Mouse (Mus musculus) hindbrain, embryonic 14.5 days (tissue): ENCODE measurements around the gene Pknox2. TPM values are rescaled to one million over a fixed set of nuclear protein-coding genes. Genes with fewer than 3 reads are reported as not detected.

Experiments used
- ATAC-seq: fragments of 200-750 bp; cut with Nextera tagmentation; 2 replicates; pipeline ENCODE4 v1.8.0; 2017; ENCODE audit warnings: moderate number of reproducible peaks, mild to moderate bottlenecking, moderate TSS enrichment, moderate library complexity; ENCODE audit not compliant: low FRiP score
- DNase-seq: peaks from one replicate; pipeline ENCODE4 v3.0.0-alpha.2; 2015; ENCODE audit warnings: low spot score
- H3K27ac ChIP-seq: fragments of 300-500 bp; sonication (generic); 2 replicates; pipeline ENCODE4 v1.5.1; 2014; ENCODE audit warnings: mild to moderate bottlenecking, moderate library complexity
- H3K27me3 ChIP-seq: fragments of 300-500 bp; sonication (generic); 2 replicates; pipeline ENCODE4 v1.6.1; 2014; ENCODE audit warnings: mild to moderate bottlenecking, low read length, mixed read lengths; ENCODE audit not compliant: control insufficient read depth, insufficient read depth
- H3K36me3 ChIP-seq: fragments of 300-500 bp; sonication (generic); replicated peaks from 2 replicates; pipeline ENCODE4 v1.6.1; 2014; ENCODE audit not compliant: control insufficient read depth, insufficient read depth
- H3K4me1 ChIP-seq: fragments of 300-500 bp; sonication (generic); replicated peaks from 2 replicates; pipeline ENCODE4 v1.6.1; 2014; ENCODE audit warnings: antibody characterized with exemption, low read length, mixed read lengths; ENCODE audit not compliant: control insufficient read depth, insufficient read depth
- H3K4me2 ChIP-seq: fragments of 300-500 bp; sonication (generic); replicated peaks from 2 replicates; pipeline ENCODE4 v1.6.1; 2014; ENCODE audit warnings: mild to moderate bottlenecking, moderate library complexity
- H3K4me3 ChIP-seq: fragments of 300-500 bp; sonication (generic); replicated peaks from 2 replicates; pipeline ENCODE4 v1.5.1; 2014; ENCODE audit warnings: mild to moderate bottlenecking, low read length
- H3K9ac ChIP-seq: fragments of 300-500 bp; sonication (generic); 2 replicates; pipeline ENCODE4 v1.6.1; 2014
- H3K9me3 ChIP-seq: fragments of 300-500 bp; sonication (generic); 2 replicates; pipeline ENCODE4 v1.6.1; 2016; ENCODE audit warnings: low read length; ENCODE audit not compliant: control insufficient read depth
- WGBS: fragments of 180-500 bp; shearing (Covaris S2); extraction: QIAGEN DNeasy Blood & Tissue Kit; methylation state at CpG from one replicate; pipeline ENCODE4 v1.1.7; 2014; 5-methylcytosine and 5-hydroxymethylcytosine counted together
- polyA plus RNA-seq: library from polyadenylated mRNA; unstranded; fragments of >200 nt; fragmentation: Nextera tagmentation; extraction: Ambion mirVana; gene quantifications from 2 replicates; pipeline ENCODE4 v1.2.1, GENCODE M21; 2014

The Pknox2 gene
- polyA plus RNA-seq, 1 experiment from 2014 or later: 25.8 TPM

DNA sequence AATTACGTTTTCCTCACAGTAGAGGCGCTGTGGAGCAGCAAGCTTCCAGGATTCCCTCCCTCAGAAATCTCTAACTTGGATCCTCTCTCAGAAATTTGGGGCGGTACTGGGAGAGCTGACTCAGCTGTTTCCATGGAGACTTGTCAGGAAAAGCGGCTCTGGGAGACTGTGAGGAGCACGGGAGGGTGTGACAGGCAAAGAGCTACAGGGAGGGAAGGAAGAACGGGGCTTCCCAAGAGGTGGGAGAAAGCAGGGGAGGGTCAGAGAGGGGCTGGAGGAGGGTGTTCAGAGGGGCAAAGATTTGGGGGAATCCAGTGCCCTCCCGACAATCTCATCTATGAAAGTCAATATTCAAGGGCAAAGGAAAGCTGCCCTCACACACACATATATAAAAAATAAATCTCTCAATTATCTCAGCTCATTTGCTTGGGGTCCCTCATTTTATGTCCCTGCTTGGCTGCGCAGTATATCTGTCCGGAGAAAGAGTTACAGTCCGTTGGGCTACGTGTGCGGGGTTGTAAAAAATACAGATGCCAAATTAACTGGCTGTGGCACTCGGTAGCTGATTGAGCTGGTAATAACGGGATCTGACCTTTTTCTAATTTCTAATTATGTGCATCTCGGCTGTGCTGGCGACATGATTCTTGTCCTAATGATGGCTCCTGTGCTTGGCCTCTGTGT is 213.3 kb downstream of the Pknox2 start:
- WGBS: 32% methylated on average over 16 of the region's 16 CpGs
- no peak overlapping the region for H3K4me3 ChIP-seq

DNA sequence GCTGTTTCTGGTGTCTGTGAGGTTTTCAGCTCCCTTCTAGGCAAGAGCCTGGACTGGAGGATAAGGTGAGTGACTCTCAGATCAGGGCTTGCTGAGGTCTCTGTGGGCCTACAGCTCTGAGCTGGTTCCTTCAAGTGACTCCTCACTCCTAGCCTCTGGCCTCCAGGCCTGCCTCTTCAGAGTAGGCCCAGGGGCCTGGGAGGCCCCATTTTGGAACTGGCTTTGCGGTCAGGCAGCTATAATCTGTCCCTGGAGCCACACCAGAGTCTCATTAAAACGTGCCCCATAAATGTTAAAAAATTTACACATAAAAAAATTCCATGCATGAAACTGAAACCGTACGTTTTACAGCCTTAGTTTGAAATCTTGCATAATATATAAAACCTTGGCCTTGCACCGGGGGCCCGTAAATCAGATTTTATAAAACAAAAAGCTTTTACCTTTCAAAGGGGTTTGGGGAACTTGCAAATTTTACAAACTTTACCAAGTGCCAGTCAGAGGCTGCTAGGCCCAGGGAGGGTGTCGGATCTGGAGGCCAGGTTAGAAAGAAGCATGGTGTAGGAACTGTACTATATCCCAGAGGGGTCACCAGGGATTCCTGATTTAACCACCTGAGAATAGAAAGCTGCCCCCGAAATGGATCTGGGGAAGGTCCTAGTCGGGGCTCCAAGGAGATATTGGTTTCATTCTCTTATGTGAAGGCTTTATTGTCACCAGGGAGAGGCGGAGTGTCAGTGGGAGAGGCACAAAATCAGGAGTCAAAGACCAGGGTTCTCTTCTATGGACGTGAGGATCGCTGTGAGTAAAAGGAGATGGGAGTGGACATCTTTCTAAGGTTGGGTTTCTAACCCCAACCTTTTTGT is 214.0 kb downstream of the Pknox2 start:
- Histone ChIP-seq H3K4me2 (no peak overlapping the region), H3K27me3 (no peaks in the 10 kb centered on the region), H3K4me3 (no peak overlapping the region), H3K9me3 (0 out of 2 replicates have a peak, but pooled peaks cover 5% of the 10 kb centered on the region), H3K27ac (no peak overlapping the region), H3K9ac (no peak overlapping the region), H3K36me3 (no peaks in the 10 kb centered on the region; the same call in 1 of the 2 replicates), H3K4me1 (peaks cover 4% of the 10 kb centered on the region)
- 71% methylated on average over 12 of the region's 12 CpGs for WGBS
- DNase-seq (no peak), ATAC-seq (0 out of 2 replicates have a peak, but pooled peaks have one; percentile 13)

More for the DNA sequence above, 213.3 kb downstream of the Pknox2 start:
- DNase-seq (peak; percentile 84), ATAC-seq (peak; percentile 68)
- Histone ChIP-seq H3K9me3 (0 out of 2 replicates have a peak, but pooled peaks cover 5% of the 10 kb centered on the region), H3K4me2 (peak overlapping the region; percentile 28; the same call in 1 of the 2 replicates), H3K27ac (peak overlapping the region; percentile 60), H3K27me3 (no peaks in the 10 kb centered on the region), H3K9ac (0 out of 2 replicates have a peak overlapping the region, but pooled peaks have one; percentile 6), H3K4me1 (peaks cover 12% of the 10 kb centered on the region), H3K36me3 (no peaks in the 10 kb centered on the region; the same call in 1 of the 2 replicates)

DNA sequence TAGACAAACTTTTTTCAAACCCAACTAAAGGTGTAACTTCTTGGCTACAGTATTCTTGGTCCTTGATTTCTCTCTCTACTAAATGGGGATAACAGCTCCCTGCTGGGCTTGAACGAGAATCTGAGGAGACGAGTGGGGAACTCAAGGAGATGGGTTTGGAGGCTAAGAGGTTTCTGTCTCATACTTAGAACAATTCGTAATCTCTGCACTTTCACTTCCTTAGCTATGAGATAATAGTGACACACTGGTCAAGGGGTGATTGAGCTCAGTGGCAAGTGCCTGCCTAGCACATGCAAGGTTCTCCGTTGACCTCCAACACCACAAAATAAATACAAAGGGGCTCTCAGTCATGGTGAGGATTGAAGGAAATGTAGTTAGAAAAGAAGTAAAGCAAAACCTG is 215.6 kb downstream of the Pknox2 start:
- H3K4me2 ChIP-seq: no peak overlapping the region
- no peaks in the 10 kb centered on the region for H3K27me3 ChIP-seq
- no peak overlapping the region for H3K9ac ChIP-seq
- no peak overlapping the region for H3K4me3 ChIP-seq
- H3K4me1 ChIP-seq: no peaks in the 10 kb centered on the region; the same call in 1 of the 2 replicates
- WGBS: 91% methylated on average over 4 of the region's 4 CpGs
- H3K9me3 ChIP-seq: 0 out of 2 replicates have a peak, but pooled peaks cover 5% of the 10 kb centered on the region
- ATAC-seq (no peak), DNase-seq (no peak)
- no peak overlapping the region for H3K27ac ChIP-seq
- no peaks in the 10 kb centered on the region; the same call in 1 of the 2 replicates for H3K36me3 ChIP-seq

DNA sequence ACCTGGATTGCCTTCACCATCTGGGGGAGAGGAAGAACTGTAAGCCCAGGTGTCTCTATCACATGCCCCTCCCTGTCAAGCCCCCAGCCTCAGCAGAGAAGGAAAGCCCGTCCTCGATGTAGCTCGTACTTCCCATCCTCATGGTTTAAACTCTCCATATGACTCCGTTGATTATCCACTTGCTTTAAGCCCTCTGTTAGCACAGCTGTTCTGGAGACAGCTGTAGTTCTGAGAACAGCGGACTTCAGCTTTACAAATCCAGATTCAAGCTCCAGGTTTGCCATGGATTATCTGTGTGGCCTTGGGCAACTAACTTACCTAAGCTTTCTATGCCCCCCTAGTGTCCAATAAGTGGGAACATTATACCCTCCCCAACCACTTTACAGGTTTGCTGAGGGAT is 223.5 kb downstream of the Pknox2 start:
- WGBS: 91% methylated on average over 5 of the region's 5 CpGs

DNA sequence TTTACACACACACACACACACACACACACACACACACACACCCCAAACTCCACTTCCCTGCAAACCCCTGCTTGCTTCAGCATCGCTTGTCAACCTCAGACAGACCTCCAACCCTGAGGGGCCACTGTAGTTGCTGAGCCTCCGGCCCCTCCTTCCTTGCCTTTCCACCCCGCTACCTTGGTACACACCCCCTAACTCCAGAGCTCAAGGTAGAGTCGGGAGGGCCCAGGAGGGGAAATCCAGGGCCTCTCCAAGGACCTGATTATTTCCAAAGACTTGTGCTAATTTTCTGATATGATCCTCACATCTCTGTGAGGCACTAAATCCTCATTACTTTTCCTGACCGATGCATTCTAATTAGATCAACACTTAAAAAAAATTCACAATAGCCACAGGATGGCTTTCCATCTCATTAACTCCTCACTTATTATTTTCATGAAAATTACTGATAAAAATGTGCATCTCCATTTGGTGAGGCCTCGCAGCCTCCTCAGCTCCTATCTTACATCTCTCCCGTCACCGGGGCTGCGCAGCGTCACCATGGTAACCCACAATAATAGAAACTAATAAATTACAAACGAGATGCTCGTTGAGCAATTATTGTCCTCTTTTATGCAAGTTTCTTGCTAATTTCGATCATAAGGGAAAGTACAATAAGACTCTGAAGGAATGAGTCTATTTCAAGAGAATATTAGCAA is 225.3 kb downstream of the Pknox2 start:
- Histone ChIP-seq H3K4me2 (no peak overlapping the region), H3K27me3 (no peaks in the 10 kb centered on the region), H3K9me3 (no peaks in the 10 kb centered on the region), H3K9ac (no peak overlapping the region), H3K4me3 (no peak overlapping the region), H3K27ac (peak overlapping the region; percentile 75), H3K4me1 (peaks cover 28% of the 10 kb centered on the region), H3K36me3 (no peaks in the 10 kb centered on the region)
- peak; percentile 55 for DNase-seq
- WGBS: 34% methylated on average over 13 of the region's 13 CpGs
- ATAC-seq: peak; percentile 72

More for the DNA sequence above, 223.5 kb downstream of the Pknox2 start:
- Histone ChIP-seq H3K4me3 (no peak overlapping the region), H3K27me3 (no peaks in the 10 kb centered on the region), H3K9me3 (no peaks in the 10 kb centered on the region), H3K4me1 (peaks cover 26% of the 10 kb centered on the region), H3K9ac (no peak overlapping the region), H3K4me2 (no peak overlapping the region), H3K36me3 (no peaks in the 10 kb centered on the region), H3K27ac (0 out of 2 replicates have a peak overlapping the region, but pooled peaks have one; percentile 57)
- ATAC-seq: no peak
- no peak for DNase-seq

DNA sequence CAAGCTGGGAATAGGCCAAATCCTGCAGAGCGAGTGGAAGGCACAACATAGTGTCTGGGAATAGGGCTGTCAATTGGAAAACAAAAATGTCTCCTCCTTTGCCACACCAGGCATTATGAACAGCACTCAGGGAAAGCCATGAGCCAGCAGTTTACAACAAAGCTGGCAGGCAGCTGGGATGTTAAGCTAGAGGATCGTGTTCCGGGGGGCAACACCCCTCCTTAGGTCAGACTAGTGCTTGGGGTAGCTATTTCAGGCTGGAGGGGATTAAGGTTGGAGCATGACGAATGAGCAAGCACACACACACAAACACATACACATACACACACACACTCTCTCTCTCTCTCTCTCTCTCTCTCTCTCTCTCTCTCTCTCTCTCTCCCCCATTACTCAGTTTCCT is 227.7 kb downstream of the Pknox2 start:
- Histone ChIP-seq H3K4me3 (no peak overlapping the region), H3K4me1 (peaks cover 28% of the 10 kb centered on the region), H3K9ac (no peak overlapping the region), H3K4me2 (no peak overlapping the region), H3K36me3 (no peaks in the 10 kb centered on the region), H3K27ac (peak overlapping the region; percentile 11; the same call in 1 of the 2 replicates), H3K27me3 (no peaks in the 10 kb centered on the region), H3K9me3 (no peaks in the 10 kb centered on the region)
- ATAC-seq (no peak), DNase-seq (no peak)
- 48% methylated on average over 4 of the region's 4 CpGs for WGBS

DNA sequence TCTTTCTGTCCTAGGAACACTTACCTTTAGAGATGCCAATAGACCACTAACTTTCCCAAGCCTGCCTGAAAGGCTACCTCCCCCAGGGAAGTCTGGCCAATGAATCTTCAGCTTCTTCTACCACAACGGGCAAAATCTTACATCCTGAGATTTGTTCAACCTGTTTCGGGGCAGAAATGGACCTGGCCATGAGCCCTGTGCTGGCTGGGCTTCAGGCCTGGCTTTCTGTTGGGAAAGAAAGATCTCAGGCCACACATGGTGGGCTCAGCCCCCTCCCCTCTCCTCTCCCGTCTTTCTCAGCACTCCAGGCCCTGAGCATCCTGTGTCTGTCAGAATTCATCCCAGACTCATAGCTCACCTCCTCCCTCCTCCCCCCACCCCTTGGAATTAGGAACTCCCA is 228.6 kb downstream of the Pknox2 start:
- Histone ChIP-seq H3K9ac (no peak overlapping the region), H3K36me3 (no peaks in the 10 kb centered on the region), H3K27me3 (no peaks in the 10 kb centered on the region), H3K9me3 (no peaks in the 10 kb centered on the region), H3K4me1 (peaks cover 28% of the 10 kb centered on the region), H3K4me3 (no peak overlapping the region), H3K4me2 (no peak overlapping the region), H3K27ac (no peak overlapping the region)
- ATAC-seq: no peak
- 52% methylated on average over 3 of the region's 3 CpGs for WGBS
- no peak for DNase-seq

DNA sequence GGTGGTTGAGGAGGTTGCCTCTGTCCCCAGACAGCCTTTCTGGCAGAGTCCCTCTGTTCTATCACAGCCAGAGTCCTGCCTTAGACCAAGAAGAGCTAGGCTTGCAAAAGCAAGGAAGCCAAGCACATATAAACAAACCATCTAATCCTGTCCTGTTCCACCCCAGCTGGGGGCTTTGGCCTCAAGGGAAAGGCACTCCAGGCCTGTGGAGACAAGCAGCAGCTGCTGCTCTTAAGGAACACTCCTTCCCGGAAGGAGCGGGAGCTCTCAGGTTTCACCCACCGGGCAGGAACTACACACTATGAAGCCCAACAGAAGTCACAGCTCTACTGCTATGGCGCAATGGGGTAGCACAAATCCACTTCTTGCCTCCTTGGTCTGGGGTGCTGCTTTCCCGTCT is 230.3 kb downstream of the Pknox2 start:
- ATAC-seq: no peak
- Histone ChIP-seq H3K9ac (no peak overlapping the region), H3K9me3 (no peaks in the 10 kb centered on the region), H3K4me1 (peaks cover 23% of the 10 kb centered on the region), H3K27ac (0 out of 2 replicates have a peak overlapping the region, but pooled peaks have one; percentile 18), H3K27me3 (no peaks in the 10 kb centered on the region), H3K4me2 (no peak overlapping the region), H3K4me3 (no peak overlapping the region), H3K36me3 (no peaks in the 10 kb centered on the region)
- no peak for DNase-seq
- WGBS: 50% methylated on average over 5 of the region's 5 CpGs
